Mouse (Mus musculus) liver, embryonic 11.5 days (tissue): Measurements from ENCODE around the gene Zmiz1. TPM values are rescaled to one million over a fixed set of nuclear protein-coding genes. Genes with fewer than 3 reads are reported as not detected.

Experiments
- ATAC-seq: fragments of 200-750 bp; cut with Nextera tagmentation; replicated peaks from 2 replicates; pipeline ENCODE4 v1.8.0; 2017; ENCODE audit warnings: moderate number of reproducible peaks, mild to moderate bottlenecking, moderate TSS enrichment, moderate library complexity; ENCODE audit not compliant: low FRiP score
- DNase-seq: peaks from one replicate; pipeline ENCODE4 v3.0.0-alpha.2; 2017; ENCODE audit warnings: low spot score
- H3K27ac ChIP-seq: fragments of 300-500 bp; sonication (generic); 2 replicates; pipeline ENCODE4 v1.5.1; 2014; ENCODE audit warnings: mild to moderate bottlenecking, low read depth, low read length, control low read depth
- H3K27me3 ChIP-seq: fragments of 300-500 bp; sonication (generic); replicated peaks from 2 replicates; pipeline ENCODE4 v1.6.1; 2014; ENCODE audit warnings: low read length, mixed read lengths; ENCODE audit not compliant: control insufficient read depth, insufficient read depth
- H3K36me3 ChIP-seq: fragments of 300-500 bp; sonication (generic); 2 replicates; pipeline ENCODE4 v1.6.1; 2014; ENCODE audit warnings: mild to moderate bottlenecking, low read length, moderate library complexity, mixed read lengths; ENCODE audit not compliant: control insufficient read depth, insufficient read depth
- H3K4me1 ChIP-seq: fragments of 300-500 bp; sonication (generic); replicated peaks from 2 replicates; pipeline ENCODE4 v1.6.1; 2014; ENCODE audit warnings: low read length, mixed read lengths; ENCODE audit not compliant: control insufficient read depth, insufficient read depth
- H3K4me2 ChIP-seq: fragments of 300-500 bp; sonication (generic); 2 replicates; pipeline ENCODE4 v1.6.1; 2014; ENCODE audit warnings: mild to moderate bottlenecking, control low read depth, moderate library complexity
- H3K4me3 ChIP-seq: fragments of 300-500 bp; sonication (generic); 2 replicates; pipeline ENCODE4 v1.5.1; 2014; ENCODE audit warnings: low read depth, low read length, control low read depth
- H3K9ac ChIP-seq: fragments of 300-500 bp; sonication (generic); 2 replicates; pipeline ENCODE4 v1.6.1; 2014; ENCODE audit warnings: low read depth, low read length, control low read depth
- H3K9me3 ChIP-seq: fragments of 300-500 bp; sonication (generic); 2 replicates; pipeline ENCODE4 v1.6.1; 2016; ENCODE audit warnings: low read length, inconsistent platforms, mixed read lengths; ENCODE audit not compliant: control insufficient read depth
- WGBS: fragments of 180-500 bp; shearing (Covaris S2); extraction: QIAGEN DNeasy Blood & Tissue Kit; methylation state at CpG from one replicate; pipeline ENCODE4 v1.1.7; 2014; 5-methylcytosine and 5-hydroxymethylcytosine counted together
- polyA plus RNA-seq: library from polyadenylated mRNA; unstranded; fragments of >200 nt; fragmentation: Nextera tagmentation; extraction: Ambion mirVana; gene quantifications from 2 replicates; pipeline ENCODE4 v1.2.1, GENCODE M21; 2014

Gene Zmiz1
- polyA plus RNA-seq, 1 experiment from 2014 or later: 31.0 TPM

- H3K4me2 ChIP-seq: no peak overlapping the region
These were observed 208.6 kb downstream of the Zmiz1 start for GRCm38 (mm10) chr14:25667587-25667986.

GRCm38 (mm10) chr14:25679625-25680024 lies 220.6 kb downstream of the Zmiz1 start:
- H3K27ac ChIP-seq: no peak overlapping the region

More at GRCm38 (mm10) chr14:25667587-25667986, 208.6 kb downstream of the Zmiz1 start:
- no peak for DNase-seq
- no peak overlapping the region for H3K9ac ChIP-seq
- H3K9me3 ChIP-seq: no peaks in the 10 kb centered on the region
- no peaks in the 10 kb centered on the region for H3K27me3 ChIP-seq
- peak; percentile 89 for ATAC-seq
- peaks cover 7% of the 10 kb centered on the region for H3K4me1 ChIP-seq
- peaks cover 16% of the 10 kb centered on the region for H3K36me3 ChIP-seq
- peak overlapping the region; percentile 46; the same call in 1 of the 2 replicates for H3K27ac ChIP-seq
- no peak overlapping the region for H3K4me3 ChIP-seq
- 34% methylated on average over 3 of the region's 3 CpGs for WGBS

GRCm38 (mm10) chr14:25682020-25682419 lies 223.0 kb downstream of the Zmiz1 start:
- WGBS: 71% methylated on average over 6 of the region's 6 CpGs
- no peaks in the 10 kb centered on the region for H3K9me3 ChIP-seq
- no peak for ATAC-seq

More at GRCm38 (mm10) chr14:25679625-25680024, 220.6 kb downstream of the Zmiz1 start:
- Histone ChIP-seq H3K4me1 (no peaks in the 10 kb centered on the region; the same call in 1 of the 2 replicates), H3K36me3 (no peaks in the 10 kb centered on the region), H3K27me3 (no peaks in the 10 kb centered on the region), H3K4me2 (no peak overlapping the region), H3K9me3 (no peaks in the 10 kb centered on the region), H3K9ac (no peak overlapping the region), H3K4me3 (no peak overlapping the region)
- ATAC-seq (no peak), DNase-seq (no peak)
- WGBS: 62% methylated on average over 7 of the region's 7 CpGs

GRCm38 (mm10) chr14:25686216-25686945 lies 227.4 kb downstream of the Zmiz1 start:
- Histone ChIP-seq H3K9ac (no peak overlapping the region), H3K9me3 (no peaks in the 10 kb centered on the region), H3K27ac (no peak overlapping the region), H3K4me2 (no peak overlapping the region), H3K27me3 (no peaks in the 10 kb centered on the region), H3K36me3 (no peaks in the 10 kb centered on the region), H3K4me3 (no peak overlapping the region), H3K4me1 (peaks cover 6% of the 10 kb centered on the region; the same call in 1 of the 2 replicates)
- WGBS: 71% methylated on average over 7 of the region's 7 CpGs
- DNase-seq: no peak
- ATAC-seq: no peak

More at GRCm38 (mm10) chr14:25682020-25682419, 223.0 kb downstream of the Zmiz1 start:
- Histone ChIP-seq H3K4me3 (no peak overlapping the region), H3K4me1 (peaks cover 6% of the 10 kb centered on the region; the same call in 1 of the 2 replicates), H3K4me2 (no peak overlapping the region), H3K27ac (no peak overlapping the region), H3K9ac (no peak overlapping the region), H3K27me3 (no peaks in the 10 kb centered on the region), H3K36me3 (no peaks in the 10 kb centered on the region)
- DNase-seq: no peak

GRCm38 (mm10) chr14:25686983-25687901 lies 228.3 kb downstream of the Zmiz1 start:
- no peak overlapping the region for H3K4me3 ChIP-seq
- no peak overlapping the region for H3K9ac ChIP-seq
- H3K27me3 ChIP-seq: no peaks in the 10 kb centered on the region
- 77% methylated on average over 10 of the region's 10 CpGs for WGBS
- DNase-seq (no peak), ATAC-seq (no peak)
- H3K4me1 ChIP-seq: peaks cover 6% of the 10 kb centered on the region; the same call in 1 of the 2 replicates
- no peak overlapping the region for H3K27ac ChIP-seq
- H3K4me2 ChIP-seq: no peak overlapping the region
- no peaks in the 10 kb centered on the region for H3K9me3 ChIP-seq
- H3K36me3 ChIP-seq: no peaks in the 10 kb centered on the region

- Histone ChIP-seq H3K4me3 (peak overlapping the region; percentile 95), H3K36me3 (peaks cover 13% of the 10 kb centered on the region), H3K27ac (no peak overlapping the region), H3K27me3 (no peaks in the 10 kb centered on the region), H3K4me2 (peak overlapping the region; percentile 45), H3K9me3 (no peaks in the 10 kb centered on the region), H3K4me1 (peaks cover 24% of the 10 kb centered on the region), H3K9ac (0 out of 2 replicates have a peak overlapping the region, but pooled peaks have one; percentile 38)
- 0 out of 2 replicates have a peak, but pooled peaks have one; percentile 4 for ATAC-seq
- no peak for DNase-seq
- WGBS: 61% methylated on average over 6 of the region's 6 CpGs
These were observed 234.4 kb downstream of the Zmiz1 start for GRCm38 (mm10) chr14:25693271-25693887.

GRCm38 (mm10) chr14:25693888-25694568 lies 235.0 kb downstream of the Zmiz1 start, which contains the start of gene Ppif:
TSS of gene Ppif (plus strand) at chr14:25694154.
- peak within 1 kb of the TSS; percentile 62 for H3K27ac ChIP-seq
- no peaks in the 10 kb centered on the region for H3K27me3 ChIP-seq
- H3K9ac ChIP-seq: peak within 1 kb of the TSS; percentile 85
- H3K9me3 ChIP-seq: no peaks in the 10 kb centered on the region
- peak within 1 kb of the TSS; percentile 95 for H3K4me3 ChIP-seq
- ATAC-seq (peak; percentile 94), DNase-seq (peak; percentile 96)
- H3K36me3 ChIP-seq: peaks cover 18% of the 10 kb centered on the region
- H3K4me2 ChIP-seq: peak within 1 kb of the TSS; percentile 96
- WGBS: under 1% methylated on average over 70 of the region's 70 CpGs
- H3K4me1 ChIP-seq: peaks cover 24% of the 10 kb centered on the region

- Histone ChIP-seq H3K4me2 (peak overlapping the region; percentile 96), H3K27ac (peak overlapping the region; percentile 62; the same call in 1 of the 2 replicates), H3K4me3 (peak overlapping the region; percentile 95), H3K9ac (peak overlapping the region; percentile 85), H3K27me3 (no peaks in the 10 kb centered on the region), H3K36me3 (peaks cover 23% of the 10 kb centered on the region), H3K4me1 (peaks cover 24% of the 10 kb centered on the region), H3K9me3 (no peaks in the 10 kb centered on the region)
- ATAC-seq: peak; percentile 33
- 1% methylated on average over 10 of the region's 10 CpGs for WGBS
- no peak for DNase-seq
These were observed 235.5 kb downstream of the Zmiz1 start for GRCm38 (mm10) chr14:25694569-25694897.
